Mouse (Mus musculus): ENCODE data around the gene Ecm1.
A peak's percentile ranks its signal among the peaks of the same experiment; 100 is the strongest.

Ecm1 gene

DNA sequence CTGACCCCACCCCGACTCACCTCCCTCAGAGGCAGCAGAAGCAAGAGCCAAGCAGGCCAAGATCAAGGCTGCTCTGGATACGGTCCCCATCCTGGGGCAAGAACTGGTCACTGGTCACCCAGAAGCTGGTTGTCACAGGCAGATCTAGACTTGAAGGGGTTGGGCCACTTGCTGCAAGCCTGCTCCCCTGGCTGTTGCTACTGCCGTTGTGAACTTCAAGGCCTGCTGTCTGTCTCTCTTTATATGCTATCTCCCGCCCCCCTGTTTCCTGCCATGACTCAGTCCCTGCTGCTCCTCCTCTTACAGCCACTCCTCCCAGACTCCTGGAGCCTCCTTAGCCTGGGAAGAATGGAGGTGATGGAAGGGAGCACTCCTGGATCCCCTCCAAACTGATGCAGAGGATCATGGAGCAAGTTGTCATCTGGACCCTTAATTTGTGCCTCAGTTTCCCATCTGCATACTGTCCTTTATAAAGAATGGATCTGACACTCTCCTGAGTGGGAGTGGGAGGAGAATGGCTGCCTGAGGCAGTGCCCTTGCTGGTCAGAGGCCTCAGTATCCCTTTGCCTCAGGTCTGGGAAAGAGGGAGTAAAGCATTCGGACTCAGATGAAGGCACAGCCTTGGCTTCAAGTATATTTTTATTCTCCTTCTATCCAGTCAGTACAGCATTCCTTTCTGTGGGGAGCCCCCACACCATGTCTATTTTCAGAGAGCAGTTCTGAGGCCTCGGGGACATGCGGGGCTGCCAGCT is at the start of gene Ecm1:
TSS of gene Ecm1 (minus strand) at position 217 of the 752 bp plus-strand sequence.
- DNase-seq = no peak

DNA sequence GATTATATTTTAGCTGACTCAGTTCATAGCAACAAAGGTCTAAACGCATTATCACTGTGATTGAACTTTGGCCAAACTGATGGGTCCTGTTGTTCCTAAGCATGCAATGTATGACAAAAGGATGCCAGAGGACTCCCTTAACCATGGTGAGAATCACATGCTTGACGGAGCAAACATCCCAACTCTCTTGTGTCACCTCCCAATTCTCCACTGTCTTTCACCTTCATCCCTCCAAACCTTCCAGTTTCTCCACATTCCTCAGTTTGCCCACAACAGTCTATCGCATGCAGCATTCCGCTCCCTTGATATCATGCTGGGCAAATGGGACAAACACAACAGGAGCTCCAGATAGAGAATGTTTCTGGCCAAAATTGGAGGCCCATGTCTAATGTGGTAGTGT is 46.1 kb upstream of the Ecm1 start:
- DNase-seq = no peak

DNA sequence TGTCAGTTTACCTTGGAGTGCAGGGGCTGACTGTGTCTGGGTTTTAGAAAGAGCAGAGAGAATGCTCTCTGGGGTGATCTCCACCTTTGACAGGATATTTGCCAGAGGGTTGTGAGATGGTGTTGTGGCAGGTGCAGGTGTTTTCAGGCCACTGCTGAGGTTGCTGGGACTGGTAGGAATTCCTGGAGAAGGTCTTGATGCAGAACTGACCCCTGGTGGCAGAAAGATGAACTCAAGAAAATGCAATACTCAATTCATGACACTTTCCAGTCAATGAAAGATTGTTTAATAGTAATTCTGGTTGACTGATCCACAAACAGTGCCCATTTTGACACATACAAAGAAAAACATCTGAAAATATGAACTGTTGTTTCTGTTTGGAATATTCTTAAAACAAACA is 32.6 kb upstream of the Ecm1 start:
- peak in 1 of 2 experiments; percentile 25 for DNase-seq

DNA sequence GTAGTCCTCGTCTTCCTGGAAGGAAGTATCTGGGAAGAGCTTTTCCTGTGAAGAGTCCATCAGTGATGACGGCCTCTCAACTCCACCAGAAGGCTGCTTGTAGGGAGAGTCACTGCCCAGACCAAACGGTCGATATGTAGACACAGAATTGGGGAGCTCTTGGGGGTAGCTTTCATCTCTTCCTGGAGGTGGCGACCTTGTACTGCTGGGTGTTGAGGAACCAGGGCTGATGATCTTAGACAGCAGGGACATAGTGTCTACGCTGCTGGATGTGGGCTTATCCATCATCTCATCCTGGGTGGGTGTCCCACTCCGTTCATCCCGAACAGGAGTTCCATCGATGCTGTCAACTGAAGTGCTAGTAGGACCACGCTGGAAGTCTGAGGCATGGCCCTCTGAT is 26.2 kb upstream of the Ecm1 start:
- DNase-seq = no peak

DNA sequence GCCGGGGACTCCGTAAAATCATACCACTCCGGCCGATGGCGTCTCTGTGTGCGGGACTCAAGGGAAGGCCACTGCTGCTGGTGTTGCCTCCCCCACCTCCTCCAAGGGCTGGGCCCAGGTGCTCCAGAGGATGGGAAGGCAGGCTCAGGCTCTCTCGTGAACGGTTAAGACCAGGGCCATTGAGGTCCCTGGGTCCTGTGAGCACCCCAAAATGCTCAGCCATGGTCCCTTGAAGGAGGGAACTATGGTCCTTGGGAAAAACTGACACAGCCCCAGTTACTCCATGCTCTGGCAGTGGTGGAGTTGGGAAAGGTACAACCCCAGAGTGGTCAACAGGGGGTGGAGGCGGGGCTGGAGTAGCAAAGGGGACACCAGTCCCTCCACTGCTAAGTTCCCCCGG is 24.4 kb upstream of the Ecm1 start:
- DNase-seq = no peak

DNA sequence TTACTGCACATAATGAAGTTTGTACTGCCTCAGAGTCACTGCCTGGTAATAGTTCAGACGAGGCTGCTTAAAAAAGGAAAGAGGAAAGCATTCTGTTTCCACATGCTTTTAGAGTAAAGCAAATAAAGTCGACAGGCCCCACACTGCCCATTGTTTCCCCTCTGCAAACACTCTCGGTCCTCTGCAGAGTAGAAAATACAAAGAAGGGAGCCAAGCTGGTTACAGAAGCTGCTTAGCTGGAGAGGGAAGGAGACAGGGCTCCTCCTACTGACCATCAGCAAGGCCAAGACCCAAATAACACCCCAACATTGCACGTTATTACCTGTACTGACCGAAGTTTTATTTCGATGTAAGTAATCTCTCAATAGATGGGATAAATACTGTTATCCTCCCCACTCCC is 23.6 kb upstream of the Ecm1 start:
- no peak for DNase-seq

DNA sequence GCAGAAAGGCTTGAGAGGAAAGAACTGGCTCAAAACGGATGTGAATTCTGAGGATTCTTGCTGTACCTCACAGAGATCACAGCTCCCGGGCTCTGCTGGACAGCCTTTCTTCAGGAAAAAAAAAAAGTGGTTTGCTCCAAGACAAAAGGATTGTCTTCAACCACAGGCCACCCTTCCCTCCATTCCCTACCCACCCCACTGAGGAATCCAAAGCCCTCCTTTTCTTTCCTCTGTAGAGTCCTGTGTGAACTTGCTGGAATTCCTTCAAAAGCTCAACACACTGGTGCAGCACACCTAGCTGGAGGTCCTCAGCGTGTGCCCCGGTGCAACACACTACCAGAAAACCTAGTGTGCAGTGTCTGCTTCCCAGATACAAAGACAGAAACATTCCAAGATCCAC is 22.4 kb upstream of the Ecm1 start:
- no peak for DNase-seq

DNA sequence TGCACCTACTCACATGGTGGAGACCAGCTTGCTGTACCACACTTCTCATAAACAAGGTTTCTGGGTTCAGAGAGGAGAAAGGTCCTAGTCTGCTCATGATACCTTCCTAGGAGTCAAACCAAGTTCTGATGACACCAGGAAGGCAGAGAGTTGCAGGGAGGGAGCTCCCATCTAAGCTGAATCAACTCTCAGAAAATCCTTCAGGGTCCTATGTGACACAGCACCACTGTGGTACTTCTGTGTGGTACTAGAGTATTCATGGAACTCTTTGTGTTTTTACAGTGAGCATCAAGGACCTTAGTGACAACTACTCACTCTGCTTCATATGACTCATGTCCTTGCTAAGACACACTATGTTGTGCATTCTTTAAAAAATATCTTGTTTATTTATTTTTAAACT is 21.3 kb upstream of the Ecm1 start:
- DNase-seq = no peak

DNA sequence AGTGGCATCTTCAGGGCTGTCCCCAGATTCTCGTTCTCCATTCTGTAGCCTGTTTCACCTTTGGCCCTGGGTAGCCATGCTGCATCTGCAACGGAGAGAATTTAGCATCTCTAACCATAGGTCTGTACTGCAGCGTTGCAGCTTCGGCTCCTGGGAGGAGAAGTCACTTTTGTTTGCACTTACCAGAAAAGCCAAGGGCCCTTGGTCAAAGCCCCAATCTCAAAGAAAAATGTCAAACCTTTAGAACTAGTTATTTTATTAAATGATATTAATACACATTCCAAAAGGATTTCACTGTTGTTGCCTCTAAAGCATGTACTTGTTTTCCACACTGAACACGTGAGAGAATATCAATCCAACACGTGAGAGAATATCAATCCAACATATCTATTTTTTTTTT is 20.7 kb upstream of the Ecm1 start, which contains the start of gene Tars2:
TSS of gene Tars2 (minus strand) at position 101 of the 400 bp plus-strand sequence.
- no peak for DNase-seq

DNA sequence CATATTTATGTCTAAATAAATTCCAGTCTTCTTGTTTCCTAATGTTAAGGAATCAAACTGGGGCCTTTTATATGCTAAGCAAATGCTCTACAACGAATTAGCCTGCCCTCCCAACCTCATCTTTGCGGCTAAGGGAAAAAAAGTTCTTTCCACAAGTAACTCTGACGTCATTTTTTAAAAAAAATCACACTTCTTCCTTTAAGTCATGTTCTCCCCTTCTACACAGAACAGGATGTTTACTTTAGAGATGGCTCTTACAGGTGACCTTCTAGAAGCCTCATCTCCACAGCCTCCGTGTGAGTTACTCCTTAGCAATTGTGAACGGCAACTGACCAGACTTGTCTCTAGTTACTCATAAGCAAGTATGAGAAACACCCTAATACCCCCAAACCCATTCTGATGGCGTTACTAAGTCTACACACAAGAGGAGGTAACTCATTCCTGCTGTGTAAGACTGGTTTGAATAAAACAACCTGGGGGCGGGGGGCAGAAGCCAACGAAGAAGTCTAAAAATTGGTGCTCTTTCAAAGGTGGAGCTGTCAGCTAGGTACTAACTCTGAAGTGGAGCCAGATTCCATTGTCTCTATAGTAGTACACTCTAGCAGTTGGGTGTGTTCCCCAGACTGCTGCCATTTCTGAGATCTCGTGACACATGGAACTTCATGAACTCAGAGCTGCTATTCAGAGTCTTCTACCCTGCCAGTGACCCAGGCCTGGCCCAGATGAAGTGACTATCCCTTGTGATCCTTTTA is 19.3 kb upstream of the Ecm1 start:
- DNase-seq = no peak

DNA sequence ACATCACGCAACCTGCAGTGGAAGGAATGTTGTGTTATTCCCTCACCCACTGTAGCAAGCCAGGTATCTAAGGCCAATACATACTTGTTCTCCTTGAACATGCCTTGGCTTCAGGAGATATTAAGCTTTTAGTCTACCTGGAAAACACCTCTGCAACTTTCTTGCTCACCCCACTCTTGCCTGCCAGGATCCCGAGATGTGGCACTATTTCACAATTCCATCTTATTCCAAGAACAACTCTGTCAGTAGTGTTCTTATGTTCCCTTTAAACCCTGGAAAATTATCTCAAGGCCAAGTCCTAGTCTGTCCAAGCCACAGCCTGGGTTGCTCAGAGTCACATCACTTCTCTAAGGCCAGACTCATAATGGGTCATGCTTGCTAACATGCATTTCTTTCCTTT is 17.4 kb upstream of the Ecm1 start:
- DNase-seq = no peak

DNA sequence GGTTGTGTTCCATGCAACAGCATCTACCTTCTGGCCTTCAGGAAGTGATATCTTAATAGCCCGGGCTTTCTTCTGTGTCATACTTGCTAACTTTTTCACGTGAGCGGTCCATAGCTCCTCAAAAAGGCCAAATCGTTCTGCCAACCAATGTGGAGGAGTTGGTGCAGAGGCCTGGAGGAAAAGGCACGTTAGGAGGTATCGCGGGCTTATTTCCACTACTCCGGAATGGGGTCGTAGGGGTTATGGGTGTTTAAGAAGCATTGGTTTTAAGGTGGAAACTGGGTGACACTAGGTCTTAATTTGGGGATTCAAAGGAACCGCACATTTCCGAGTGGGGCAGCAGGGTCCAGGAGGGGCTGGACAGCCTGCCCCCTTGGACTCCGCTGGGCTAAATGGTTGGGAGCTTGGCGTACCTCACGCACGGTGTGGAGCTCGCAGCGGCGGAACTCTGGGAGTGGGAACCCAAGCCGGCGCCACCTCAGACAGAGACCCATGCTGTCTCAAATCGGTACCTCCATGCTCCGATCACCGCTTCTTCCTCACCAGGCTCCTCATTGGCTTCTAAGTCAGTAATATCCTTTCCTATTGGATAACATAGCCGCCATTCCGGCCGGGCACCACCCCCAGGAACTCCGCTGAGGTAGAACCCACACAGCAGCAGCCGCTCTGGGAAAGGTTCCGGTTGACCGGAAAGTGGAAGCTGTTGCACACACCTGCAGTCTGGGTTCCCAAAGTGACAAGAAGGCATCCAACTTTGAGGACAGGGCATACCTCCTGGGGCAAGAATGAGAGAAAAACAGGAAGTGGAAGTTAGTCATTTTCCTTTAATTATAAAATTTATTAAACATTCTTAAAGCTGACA is 15.2 kb upstream of the Ecm1 start:
- DNase-seq = peak; percentile 79 to 83

DNA sequence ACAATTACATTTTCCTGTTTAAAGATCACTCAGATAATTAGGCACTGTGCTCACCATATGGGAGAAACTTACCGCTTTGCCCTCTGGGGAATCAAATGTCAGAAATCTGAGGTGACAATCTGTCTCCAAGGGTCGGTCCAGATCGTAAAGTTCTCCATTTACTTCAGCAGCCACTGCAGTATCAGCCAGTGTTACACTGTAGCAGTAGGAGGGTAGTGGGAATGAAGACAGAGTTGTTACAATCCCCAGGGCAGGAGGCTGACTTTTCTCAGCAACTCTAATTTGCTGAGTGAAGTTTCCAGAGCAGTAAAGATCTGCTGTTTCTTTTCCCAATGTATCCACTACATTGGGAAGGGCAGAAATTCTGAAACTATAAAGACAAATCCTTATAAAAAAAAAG is 13.6 kb upstream of the Ecm1 start:
- no peak for DNase-seq

DNA sequence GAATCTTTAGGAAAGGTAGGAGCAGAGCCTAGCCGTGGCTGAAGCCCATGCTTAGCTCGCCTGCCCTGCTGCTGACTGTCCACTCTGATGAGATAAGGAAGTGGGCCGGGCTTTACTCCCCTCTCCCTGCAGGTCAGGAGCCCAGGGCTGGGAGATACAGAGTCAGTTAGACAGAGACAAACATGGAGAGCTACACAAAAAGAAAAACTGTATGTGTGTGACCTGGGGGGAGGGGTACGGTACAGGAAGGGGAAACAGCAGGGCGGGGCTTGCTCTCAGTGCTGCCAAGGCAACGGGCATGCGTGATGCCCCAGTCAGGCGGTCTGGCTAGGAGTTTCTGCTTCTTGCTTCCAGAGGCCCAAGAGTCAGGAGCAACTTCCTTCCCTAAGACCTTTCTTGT is 1.0 kb upstream of the Ecm1 start:
- no peak for DNase-seq

DNA sequence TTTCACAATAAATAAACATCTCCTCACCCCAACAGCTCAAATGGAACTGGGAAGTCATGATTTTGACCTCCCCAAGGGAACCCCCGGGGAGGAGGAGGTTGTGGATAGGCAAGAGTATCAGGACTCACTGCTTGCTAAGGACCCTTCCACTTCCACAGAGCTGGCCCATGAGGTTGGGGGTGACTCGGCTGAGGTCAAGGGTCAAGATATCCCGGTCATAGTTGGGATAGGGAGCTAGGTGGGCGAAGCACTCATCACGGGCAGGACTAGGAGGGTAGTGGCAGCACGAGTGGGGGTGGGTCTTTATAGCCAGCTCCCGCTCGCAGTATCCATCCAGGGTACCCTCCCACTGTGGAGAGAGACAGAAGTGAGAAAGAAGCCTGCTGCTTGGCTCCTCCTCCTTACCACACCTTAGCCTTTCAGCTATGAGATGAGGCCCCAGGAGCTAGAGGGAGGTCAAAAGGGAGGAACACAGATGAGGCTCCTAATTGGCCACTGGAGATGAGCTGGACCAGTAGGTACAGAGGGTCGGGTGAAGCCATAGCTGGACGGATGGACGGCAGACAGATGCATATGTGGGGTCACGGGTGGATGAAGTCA is 4.2 kb downstream of the Ecm1 start:
- DNase-seq = no peak

DNA sequence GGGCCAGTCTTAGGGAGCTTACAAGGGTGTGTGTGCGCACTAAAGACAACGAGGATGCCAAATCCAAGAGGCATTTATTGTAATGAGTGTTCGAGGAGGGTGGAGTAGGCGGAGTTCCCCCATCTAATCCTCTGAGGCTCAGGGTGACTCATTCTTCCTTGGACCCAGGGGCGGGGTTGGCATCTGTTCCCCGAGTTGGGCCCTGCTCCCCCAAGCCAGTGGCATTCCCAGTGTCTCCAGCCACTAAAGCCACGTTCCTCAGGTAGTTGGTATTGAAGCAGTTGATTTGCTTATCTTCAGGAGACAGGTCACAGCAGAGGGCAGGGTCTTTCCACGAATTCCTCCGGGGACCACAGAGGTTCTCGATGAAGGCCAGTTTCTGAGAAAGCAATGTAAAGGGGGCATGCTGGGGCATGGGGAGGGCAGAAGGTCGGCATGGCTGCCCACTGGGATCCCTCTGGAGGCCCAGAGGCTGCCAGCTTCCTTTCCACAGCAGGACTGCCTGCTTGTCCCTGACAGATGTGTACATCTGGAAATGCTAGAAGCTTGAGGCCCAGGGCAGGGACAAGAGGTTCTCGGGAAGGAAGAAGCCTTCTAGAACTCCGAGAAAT is 5.2 kb downstream of the Ecm1 start:
- DNase-seq = no peak

DNA sequence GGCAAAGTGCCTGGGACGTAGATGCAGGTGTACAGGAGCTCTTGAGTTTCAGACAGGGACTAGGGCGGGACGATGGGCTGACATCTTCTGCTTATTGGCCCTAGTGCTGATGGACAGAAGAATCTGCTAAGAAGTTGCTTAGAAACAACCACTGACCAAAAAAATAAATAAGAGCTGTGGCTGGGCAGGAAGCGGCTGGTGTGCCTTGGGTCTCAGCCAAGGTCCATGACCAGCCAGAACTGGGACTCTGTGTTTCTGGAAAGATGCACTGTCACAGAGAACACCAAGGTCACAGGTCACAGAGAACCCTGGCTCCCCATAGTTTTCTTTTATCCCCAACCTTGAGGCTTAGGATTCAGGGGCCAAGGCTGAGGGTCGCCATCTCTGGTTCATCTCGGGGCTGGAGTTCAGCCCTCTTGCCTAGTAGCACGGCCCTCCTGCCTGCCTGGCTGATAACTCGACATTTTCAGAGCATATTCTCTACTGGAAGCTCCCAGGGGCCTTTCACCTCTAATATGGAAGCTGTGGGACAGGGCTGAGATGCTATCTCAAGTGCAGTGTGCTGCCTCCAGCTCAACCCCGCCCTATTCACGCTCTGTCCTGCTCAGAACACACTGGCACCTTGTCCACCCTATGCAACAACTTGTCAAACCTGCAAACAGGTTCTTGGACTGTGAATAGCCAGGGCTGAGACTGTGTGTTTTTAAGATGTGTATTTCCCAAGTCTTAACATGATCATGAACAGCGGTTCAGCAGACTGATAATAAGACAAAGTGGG is 6.4 kb downstream of the Ecm1 start:
- DNase-seq = no peak

DNA sequence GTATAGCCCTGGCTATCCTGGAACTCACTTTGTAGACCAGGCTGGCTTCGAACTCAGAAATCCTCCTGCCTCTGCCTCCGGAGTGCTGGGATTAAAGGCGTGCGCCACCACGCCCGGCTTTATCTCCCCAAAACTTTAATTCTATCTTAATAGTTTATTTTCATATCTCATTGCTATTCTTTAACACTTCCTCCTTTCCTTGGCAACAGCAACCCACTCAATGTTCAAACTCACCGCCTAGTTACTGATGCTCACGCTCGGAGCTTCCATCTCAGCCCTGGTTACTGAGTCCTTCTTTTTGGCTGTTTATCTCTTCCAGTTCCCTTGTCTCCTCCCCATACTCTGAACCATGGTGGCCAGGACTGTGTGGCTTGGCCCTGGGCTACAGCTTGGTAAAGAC is 7.1 kb downstream of the Ecm1 start:
- DNase-seq = no peak

DNA sequence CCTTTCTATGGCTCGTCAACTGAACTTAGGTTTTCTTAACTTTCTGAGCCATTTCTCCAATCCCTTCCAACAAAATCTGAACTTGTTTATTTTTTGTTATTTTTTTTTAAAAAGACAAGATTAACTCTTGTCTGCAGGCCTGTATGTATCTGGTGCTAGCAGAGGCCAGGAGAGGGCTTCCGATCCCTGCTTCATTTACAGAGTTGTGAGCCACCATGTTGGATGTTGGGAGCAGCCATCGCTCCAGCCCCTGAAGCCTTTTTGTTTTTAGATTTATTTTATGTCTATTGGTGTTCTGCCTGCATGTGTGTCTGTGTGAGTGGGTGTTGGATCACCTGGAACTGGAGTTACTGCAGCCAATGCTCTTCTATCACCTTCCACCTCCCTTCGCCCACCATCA is 7.6 kb downstream of the Ecm1 start:
- DNase-seq = no peak

DNA sequence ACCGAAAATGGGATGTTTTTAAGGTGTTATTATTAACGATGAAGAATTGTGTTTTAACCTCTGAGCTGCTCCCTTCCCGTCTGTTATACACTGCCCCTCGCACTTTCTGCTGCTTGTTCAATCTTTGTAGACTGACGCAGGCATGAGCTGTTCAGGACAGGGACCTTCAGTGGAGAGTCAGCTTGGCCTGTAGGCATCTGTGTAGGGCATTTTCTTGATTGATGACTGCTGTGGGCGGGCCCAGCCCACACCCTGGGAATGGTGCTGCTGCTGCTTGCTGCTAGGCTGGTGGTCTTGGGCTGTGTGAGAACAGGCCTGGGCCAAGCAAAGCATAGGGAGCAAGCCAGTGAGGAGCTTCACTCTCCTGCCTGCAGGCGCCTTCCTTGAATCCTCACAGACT is 8.9 kb downstream of the Ecm1 start:
- no peak for DNase-seq

DNA sequence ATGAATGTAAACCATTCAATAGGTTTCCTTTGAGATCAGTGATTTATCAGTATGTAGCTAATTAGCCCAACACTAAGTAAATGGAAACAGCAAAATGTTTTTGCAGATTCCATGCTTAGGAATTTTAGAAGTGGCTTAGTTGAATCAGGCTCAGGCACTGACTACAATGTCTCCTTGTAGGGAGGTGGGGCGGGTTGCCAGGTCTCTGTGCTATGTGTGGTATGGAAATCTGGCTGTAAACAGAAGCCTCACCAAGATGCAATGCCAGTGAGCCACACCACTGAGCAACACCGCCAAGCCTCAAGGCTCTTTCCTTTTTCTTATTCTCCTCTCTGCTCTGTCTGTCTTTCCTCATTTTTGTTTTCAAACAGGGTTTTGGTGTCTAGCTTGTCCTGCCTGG is 10.5 kb downstream of the Ecm1 start:
- DNase-seq = no peak

Measured in spleen, adult 18-20 months (tissue).